ENCODE assay signal across 8 mouse cellular contexts in the genomic region with DNA sequence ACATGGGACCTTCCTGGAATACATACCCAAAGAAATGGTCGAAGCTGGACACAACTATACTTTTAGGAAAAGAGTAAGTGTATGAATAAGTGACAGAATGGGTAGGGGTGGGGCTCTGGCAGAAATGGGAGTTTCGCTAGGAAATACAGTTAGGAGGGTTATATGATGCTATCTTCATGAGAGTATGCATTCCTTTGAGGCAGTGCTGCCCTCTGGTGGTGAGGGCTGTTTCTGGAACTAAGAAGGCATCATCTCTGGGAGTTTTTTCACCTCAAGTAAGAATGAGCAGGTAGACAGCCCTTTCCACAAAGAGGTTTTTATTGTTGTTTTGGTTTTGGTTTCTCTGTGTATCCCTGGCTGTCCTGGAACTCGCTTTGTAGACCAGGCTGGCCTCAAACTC. TPM values are rescaled to one million over a fixed set of nuclear protein-coding genes. Genes with fewer than 3 reads are reported as not detected.
A peak's percentile ranks its signal among the peaks of the same experiment; 100 is the strongest.
DNase-seq lines count a peak whose midpoint lies in the region; TF ChIP-seq lines count a peak whose summit lies in the region.

No protein-coding gene starts in this region.

- peak; percentile 84 to 86 for DNase-seq in B cell, adult 2 months
- DNase-seq in ES-E14 (ENCODE audit: low read depth, low spot score), result peak; percentile 72
- peak; percentile 83 to 87 for DNase-seq in cerebellum, adult 18-20 months
- DNase-seq in frontal cortex, postnatal 14 days (ENCODE audit: low spot score in 2 of 2), result peak; percentile 62 to 81
- peak; percentile 83 for DNase-seq in kidney, postnatal 14 days
- DNase-seq in lung, adult 2 months, result peak; percentile 76
- DNase-seq in right cerebral cortex, postnatal 25 days, result peak; percentile 71
- DNase-seq in yolk sac, embryonic 10.5 days (ENCODE audit: low spot score), result no peak

- no peak overlapping the region for H3K9ac ChIP-seq in ES-E14 (ENCODE audit: insufficient read depth, low read depth, low read length, poor library complexity, severe bottlenecking)

- H3K4me3 ChIP-seq in ES-E14 (ENCODE audit: insufficient read depth in 1 of 2, low read depth in 1 of 2, low read length in 2 of 2, poor library complexity in 1 of 2, severe bottlenecking in 1 of 2), result no peak overlapping the region
- H3K4me3 ChIP-seq in lung, adult 2 months (replicated peaks; ENCODE audit: extremely low read depth, low read depth, low read length), result no peak overlapping the region

- H3K27ac ChIP-seq in ES-E14 (ENCODE audit: insufficient read depth, low read depth, low read length, poor library complexity, severe bottlenecking), result no peak overlapping the region

- 29% methylated on average over 3 of the region's 3 CpGs for WGBS in lung, adult 2 months

- no peaks in the 10 kb centered on the region for H3K9me3 ChIP-seq in ES-E14 (ENCODE audit: control insufficient read depth, insufficient read depth, low read depth, low read length)

- peaks cover 10% of the 10 kb centered on the region; the same call in 1 of the 2 replicates for H3K36me3 ChIP-seq in ES-E14 (ENCODE audit: control insufficient read depth, insufficient read depth, low read length, poor library complexity, severe bottlenecking)

- TF ChIP-seq CTCF in lung, adult 2 months (IDR thresholded peaks at IDR 0.05; ENCODE audit: insufficient read depth, low read length), result peak; percentile 60

- in situ Hi-C loops in ES-E14 (cut with MboI; ENCODE audit: low sequenced_read_pairs in 2 of 2, unreplicated experiment in 2 of 2), result loop anchor here in 1 of 2 experiments (10.0 kb wide), 1 partner anchor 67 kb away; no protein-coding TSS in a partner anchor

- TF ChIP-seq POLR2A in lung, adult 2 months (IDR thresholded peaks at IDR 0.05; ENCODE audit: borderline replicate concordance, extremely low read depth, low read depth, low read length), result no peak

- no peaks in the 10 kb centered on the region for H3K4me1 ChIP-seq in ES-E14 (ENCODE audit: control insufficient read depth in 2 of 2, insufficient read depth in 2 of 2, low read length in 2 of 2, poor library complexity in 1 of 2)
- no peaks in the 10 kb centered on the region for H3K4me1 ChIP-seq in lung, adult 2 months (ENCODE audit: control insufficient read depth, insufficient read depth, low read length)

TF ChIP-seq in ES-E14, 5 proteins besides CTCF, POLR2A, EP300 and RAD21:
- TF ChIP-seq CHD2 (IDR thresholded peaks at IDR 0.05; ENCODE audit: low read depth, low read length), result no peak
- TF ChIP-seq ZNF384 (IDR thresholded peaks at IDR 0.05; ENCODE audit: low read depth, low read length), result peak; percentile 67; the same call in 1 of the 2 replicates
- TF ChIP-seq ZC3H11A (IDR thresholded peaks at IDR 0.05; ENCODE audit: borderline replicate concordance, low read depth, low read length), result peak; percentile 30; the same call in 1 of the 2 replicates
- TF ChIP-seq MAFK (IDR thresholded peaks at IDR 0.05; ENCODE audit: insufficient read depth, low read depth, low read length), result no peak

RNA-seq across cellular contexts. Expression of a gene that starts 5.5 kb away (rescaled TPM):
- total RNA-seq in ES-E14 (2012; rRNA removed), result not detected in 2 replicates
- not detected in 2 replicates for polyA plus RNA-seq in lung, adult 2 months (2012; rRNA removed)

RNA-seq across cellular contexts. Expression of a gene that starts 19.4 kb away (rescaled TPM):
- 16.6 and 21.6 TPM in 2 replicates for total RNA-seq in ES-E14 (2012; rRNA removed)
- 35.2 and 36.7 TPM in 2 replicates for polyA plus RNA-seq in lung, adult 2 months (2012; rRNA removed)

RNA-seq across cellular contexts. Expression of a gene that starts 30.7 kb away (rescaled TPM):
- 2.1 and 3.3 TPM in 2 replicates for total RNA-seq in ES-E14 (2012; rRNA removed)
- not detected in 2 replicates for polyA plus RNA-seq in lung, adult 2 months (2012; rRNA removed)

RNA-seq across cellular contexts. Expression of a gene that starts 35.6 kb away (rescaled TPM):
- total RNA-seq in ES-E14 (2012; rRNA removed), result 20.9 and 29.0 TPM in 2 replicates
- 38.4 and 44.0 TPM in 2 replicates for polyA plus RNA-seq in lung, adult 2 months (2012; rRNA removed)
